In the genomic region with DNA sequence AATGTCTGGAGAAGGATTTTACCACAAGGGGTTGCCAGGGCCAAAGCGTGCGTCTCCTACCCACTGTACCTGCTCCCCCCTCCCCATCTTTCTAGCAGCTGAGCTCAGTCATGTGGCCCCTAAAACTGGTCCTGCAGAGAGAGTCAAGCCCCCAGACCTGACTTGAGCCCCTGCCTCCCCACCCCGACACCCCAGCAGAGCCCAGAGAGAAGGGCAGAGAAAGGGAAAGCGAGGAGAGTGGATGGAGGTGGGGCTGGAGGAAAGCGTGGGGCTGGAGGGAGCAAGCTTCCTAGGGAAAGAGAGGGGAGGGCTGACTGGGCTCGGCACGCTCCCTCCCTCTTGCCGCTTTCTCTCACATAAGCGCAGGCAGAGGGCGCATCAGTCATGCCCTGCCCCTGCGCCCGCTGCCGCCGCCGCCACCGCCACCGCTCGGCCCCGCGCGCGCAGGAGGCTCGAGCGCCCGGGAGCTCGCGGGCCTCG, we compare ENCODE assay signal across 8 mouse cellular contexts. TPM values are rescaled to one million over a fixed set of nuclear protein-coding genes. Genes with fewer than 3 reads are reported as not detected.
DNase-seq lines count a peak whose midpoint lies in the region; ATAC-seq lines count a peak whose summit lies in the region.

No protein-coding gene starts in this region.

- H3K4me3 ChIP-seq in limb, embryonic 15.5 days = peak overlapping the region; percentile 77
- peak overlapping the region; percentile 79 for H3K4me3 ChIP-seq in midbrain, embryonic 14.5 days (replicated peaks; ENCODE audit: low read depth, low read length)
- peak overlapping the region; percentile 60 for H3K4me3 ChIP-seq in stomach, embryonic 14.5 days (ENCODE audit: low read depth, low read length)

- under 1% methylated on average over 7 of the region's 28 CpGs for WGBS in limb, embryonic 15.5 days
- WGBS in midbrain, embryonic 14.5 days = under 1% methylated on average over 8 of the region's 28 CpGs
- WGBS in stomach, embryonic 14.5 days = 1% methylated on average over 28 of the region's 28 CpGs

- peak overlapping the region; percentile 89 for H3K4me2 ChIP-seq in limb, embryonic 15.5 days
- H3K4me2 ChIP-seq in midbrain, embryonic 14.5 days (ENCODE audit: low read length) = peak overlapping the region; percentile 81
- H3K4me2 ChIP-seq in stomach, embryonic 14.5 days (replicated peaks; ENCODE audit: low read depth, low read length) = peak overlapping the region; percentile 61

- H3K36me3 ChIP-seq in limb, embryonic 15.5 days = no peaks in the 10 kb centered on the region
- H3K36me3 ChIP-seq in midbrain, embryonic 14.5 days (ENCODE audit: control insufficient read depth, insufficient read depth, low read length) = no peaks in the 10 kb centered on the region
- no peaks in the 10 kb centered on the region for H3K36me3 ChIP-seq in stomach, embryonic 14.5 days (ENCODE audit: control insufficient read depth, insufficient read depth, low read length)

- no peaks in the 10 kb centered on the region for H3K27me3 ChIP-seq in limb, embryonic 15.5 days
- peaks cover 6% of the 10 kb centered on the region; the same call in 1 of the 2 replicates for H3K27me3 ChIP-seq in midbrain, embryonic 14.5 days (ENCODE audit: control insufficient read depth, insufficient read depth, low read length)
- no peaks in the 10 kb centered on the region for H3K27me3 ChIP-seq in stomach, embryonic 14.5 days (ENCODE audit: control insufficient read depth, insufficient read depth, low read length)

- ATAC-seq in granulocyte monocyte progenitor cell, adult 5-6 weeks (replicated peaks; ENCODE audit: poor library complexity, severe bottlenecking) = peak; percentile 72
- peak; percentile 89 for ATAC-seq in limb, embryonic 15.5 days (ENCODE audit: insufficient number of reproducible peaks, low FRiP score, low TSS enrichment, low read depth)
- peak; percentile 92 for ATAC-seq in midbrain, embryonic 14.5 days (ENCODE audit: low FRiP score, low TSS enrichment)
- ATAC-seq in stomach, embryonic 14.5 days (ENCODE audit: insufficient number of reproducible peaks, insufficient read depth, low FRiP score, low read depth) = peak; percentile 88

- H3K4me1 ChIP-seq in limb, embryonic 15.5 days = peaks cover 11% of the 10 kb centered on the region
- H3K4me1 ChIP-seq in midbrain, embryonic 14.5 days (ENCODE audit: control insufficient read depth, insufficient read depth, low read length) = peaks cover 3% of the 10 kb centered on the region; the same call in 1 of the 2 replicates
- no peaks in the 10 kb centered on the region for H3K4me1 ChIP-seq in stomach, embryonic 14.5 days (ENCODE audit: control insufficient read depth, insufficient read depth, low read length)

- H3K9ac ChIP-seq in limb, embryonic 15.5 days = peak overlapping the region; percentile 72
- peak overlapping the region; percentile 74 for H3K9ac ChIP-seq in midbrain, embryonic 14.5 days (replicated peaks; ENCODE audit: low read length)
- H3K9ac ChIP-seq in stomach, embryonic 14.5 days (replicated peaks; ENCODE audit: low read depth, low read length) = peak overlapping the region; percentile 69

- peak overlapping the region; percentile 82 for H3K27ac ChIP-seq in limb, embryonic 15.5 days
- peak overlapping the region; percentile 76 for H3K27ac ChIP-seq in midbrain, embryonic 14.5 days (replicated peaks; ENCODE audit: low read depth, low read length)
- peak overlapping the region; percentile 66; the same call in 1 of the 2 replicates for H3K27ac ChIP-seq in stomach, embryonic 14.5 days (ENCODE audit: low read length)

- peak; percentile 5 to 11 for DNase-seq in urinary bladder, adult 18-20 months (ENCODE audit: low spot score in 2 of 2)
- DNase-seq in urinary bladder, postnatal 25 days (ENCODE audit: low spot score) = no peak
- peak; percentile 22 to 69 for DNase-seq in cerebellum, postnatal 4 days (ENCODE audit: low spot score in 2 of 2)
- peak; percentile 61 for DNase-seq in kidney, adult 18-20 months
- peak; percentile 87 for DNase-seq in midbrain, embryonic 14.5 days

- H3K9me3 ChIP-seq in limb, embryonic 15.5 days = no peaks in the 10 kb centered on the region
- H3K9me3 ChIP-seq in midbrain, embryonic 14.5 days (ENCODE audit: control insufficient read depth, low read length) = no peaks in the 10 kb centered on the region
- no peaks in the 10 kb centered on the region for H3K9me3 ChIP-seq in stomach, embryonic 14.5 days (ENCODE audit: control insufficient read depth, low read depth, low read length)

RNA-seq across cellular contexts. Expression of a gene that starts 0.6 kb away (rescaled TPM):
- not detected in 2 replicates for total RNA-seq in granulocyte monocyte progenitor cell, adult 5-6 weeks (2014; fragmentation: Nextera tagmentation)
- total RNA-seq in granulocyte monocyte progenitor cell, adult 5-6 weeks (2017) = 0.52 TPM in 1 of 2 replicates, not detected in the other
- polyA plus RNA-seq in limb, embryonic 15.5 days (2015; fragmentation: Nextera tagmentation; extraction: Ambion mirVana) = 10.2 and 11.0 TPM in 2 replicates
- polyA plus RNA-seq in midbrain, embryonic 14.5 days (2014; fragmentation: Nextera tagmentation; extraction: Ambion mirVana) = 2.4 and 3.1 TPM in 2 replicates
- 5.4 and 5.9 TPM in 2 replicates for polyA plus RNA-seq in stomach, embryonic 14.5 days (2014; fragmentation: Nextera tagmentation; extraction: Ambion mirVana)
